Mouse (Mus musculus) urinary bladder, adult 2 months (tissue): ENCODE measurements around the gene Mthfd2l. TPM values are rescaled to one million over a fixed set of nuclear protein-coding genes. Genes with fewer than 3 reads are reported as not detected.

Source experiments
- DNase-seq: peaks from one replicate; pipeline ENCODE4 v3.0.0; 2022; ENCODE audit warnings: low spot score
- polyA plus RNA-seq: library from polyadenylated mRNA; depleted of rRNA; stranded (reverse); fragments of >200 nt; gene quantifications from 2 replicates; pipeline ENCODE4 v1.2.3, GENCODE M21; 2012

The Mthfd2l gene
- polyA plus RNA-seq, 1 experiment: 32.4 TPM

- no peak for DNase-seq
These were observed 14.5 kb downstream of the Mthfd2l start for GRCm38 (mm10) chr5:90945453-90945852.

- DNase-seq: no peak
These were observed 18.6 kb downstream of the Mthfd2l start for GRCm38 (mm10) chr5:90949499-90949898.

- DNase-seq: no peak
These were observed 20.6 kb downstream of the Mthfd2l start for GRCm38 (mm10) chr5:90951475-90951874.

GRCm38 (mm10) chr5:90952731-90953481, 22.0 kb downstream of the Mthfd2l start:
- DNase-seq: no peak

GRCm38 (mm10) chr5:90964316-90964715, 33.4 kb downstream of the Mthfd2l start:
- no peak for DNase-seq

GRCm38 (mm10) chr5:90964764-90965163, 33.8 kb downstream of the Mthfd2l start:
- DNase-seq: no peak

GRCm38 (mm10) chr5:90965386-90965785, 34.5 kb downstream of the Mthfd2l start:
- DNase-seq: no peak

- DNase-seq: no peak
These were observed 46.3 kb downstream of the Mthfd2l start for GRCm38 (mm10) chr5:90977244-90977643.

- DNase-seq: no peak
These were observed 49.4 kb downstream of the Mthfd2l start for GRCm38 (mm10) chr5:90980297-90980696.

GRCm38 (mm10) chr5:90987605-90988004, 56.7 kb downstream of the Mthfd2l start:
- no peak for DNase-seq

GRCm38 (mm10) chr5:90988149-90988548, 57.2 kb downstream of the Mthfd2l start:
- DNase-seq: no peak

- DNase-seq: no peak
These were observed 57.7 kb downstream of the Mthfd2l start for GRCm38 (mm10) chr5:90988592-90988991.

- no peak for DNase-seq
These were observed 69.0 kb downstream of the Mthfd2l start for GRCm38 (mm10) chr5:90999942-91000341.

- DNase-seq: no peak
These were observed 84.3 kb downstream of the Mthfd2l start for GRCm38 (mm10) chr5:91015216-91015615.

- DNase-seq: no peak
These were observed 92.2 kb downstream of the Mthfd2l start for GRCm38 (mm10) chr5:91023114-91023513.

- DNase-seq: no peak
These were observed 96.2 kb downstream of the Mthfd2l start, which contains the start of gene Epgn for GRCm38 (mm10) chr5:91027164-91027563. Gene Epgn (plus strand): TSS chr5:91027464.

- no peak for DNase-seq
These were observed 96.9 kb downstream of the Mthfd2l start for GRCm38 (mm10) chr5:91027840-91028239.

- DNase-seq: no peak
These were observed 99.7 kb downstream of the Mthfd2l start for GRCm38 (mm10) chr5:91030629-91031028.

- DNase-seq: no peak
These were observed 104.4 kb downstream of the Mthfd2l start for GRCm38 (mm10) chr5:91035341-91035740.

- DNase-seq: no peak
These were observed 105.7 kb downstream of the Mthfd2l start for GRCm38 (mm10) chr5:91036628-91037027.

GRCm38 (mm10) chr5:91037756-91038155, 106.8 kb downstream of the Mthfd2l start:
- DNase-seq: no peak

- peak; percentile 52 for DNase-seq
These were observed 107.6 kb downstream of the Mthfd2l start for GRCm38 (mm10) chr5:91038547-91038946.

- DNase-seq: no peak
These were observed 108.0 kb downstream of the Mthfd2l start for GRCm38 (mm10) chr5:91038963-91039362.

GRCm38 (mm10) chr5:91047987-91048386, 117.1 kb downstream of the Mthfd2l start:
- DNase-seq: no peak
